Mouse (Mus musculus): Measurements from ENCODE around the gene Dupd1. TPM values are rescaled to one million over a fixed set of nuclear protein-coding genes. Genes with fewer than 3 reads are reported as not detected.

Dupd1 gene
- polyA plus RNA-seq, 1 experiment from 2014 or later = not detected

DNA sequence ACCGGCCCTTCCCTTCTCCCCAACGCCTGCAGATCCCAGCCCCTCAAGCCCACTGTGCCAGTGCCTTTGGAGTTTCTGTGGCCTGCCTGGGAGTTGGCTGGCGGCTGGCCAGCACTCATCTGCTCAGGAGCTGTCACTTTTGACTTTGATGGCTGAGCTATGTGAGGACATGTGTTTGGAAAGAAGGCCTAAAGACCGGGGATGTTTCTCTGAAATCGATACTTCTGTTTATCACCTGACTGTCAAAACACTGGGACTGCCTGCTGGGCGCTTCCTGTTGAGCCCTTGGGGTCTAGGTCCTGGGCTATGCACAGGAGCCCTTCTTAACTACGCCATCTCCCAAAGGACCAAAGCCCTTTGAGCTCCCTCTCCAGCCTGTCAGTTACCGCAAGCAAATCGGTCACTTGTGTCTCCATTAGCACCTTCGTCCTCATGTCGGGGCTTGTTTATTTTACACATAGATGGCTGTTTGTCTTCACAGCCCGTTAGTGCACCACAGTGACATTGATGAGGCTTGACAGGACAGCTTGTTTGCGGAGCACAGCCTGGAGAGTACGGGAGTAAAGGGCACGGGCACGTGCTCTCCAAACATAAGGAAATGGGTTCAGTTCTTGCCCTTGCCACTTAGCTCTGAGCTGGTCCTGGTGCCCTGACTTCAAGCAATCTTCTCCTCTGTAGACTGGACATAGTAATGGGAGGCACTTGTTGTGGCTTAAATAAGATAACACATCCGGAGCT, 5.4 kb upstream of the Dupd1 start:
- H3K9me3 ChIP-seq = peaks cover 6% of the 10 kb centered on the region; the same call in 1 of the 2 replicates
- 0 out of 2 replicates have a peak, but pooled peaks cover 4% of the 10 kb centered on the region for H3K36me3 ChIP-seq (replicated peaks)
- peak; percentile 68 for DNase-seq (ENCODE audit: low spot score)
- H3K4me3 ChIP-seq = no peak overlapping the region
- H3K27me3 ChIP-seq (replicated peaks; ENCODE audit: low read depth, poor library complexity, severe bottlenecking) = peaks cover 11% of the 10 kb centered on the region
- peaks cover 52% of the 10 kb centered on the region for H3K4me1 ChIP-seq
- whole genome bisulfite sequencing = 28% methylated on average over 17 of the region's 17 CpGs
- H3K27ac ChIP-seq (replicated peaks) = peak overlapping the region; percentile 49

DNA sequence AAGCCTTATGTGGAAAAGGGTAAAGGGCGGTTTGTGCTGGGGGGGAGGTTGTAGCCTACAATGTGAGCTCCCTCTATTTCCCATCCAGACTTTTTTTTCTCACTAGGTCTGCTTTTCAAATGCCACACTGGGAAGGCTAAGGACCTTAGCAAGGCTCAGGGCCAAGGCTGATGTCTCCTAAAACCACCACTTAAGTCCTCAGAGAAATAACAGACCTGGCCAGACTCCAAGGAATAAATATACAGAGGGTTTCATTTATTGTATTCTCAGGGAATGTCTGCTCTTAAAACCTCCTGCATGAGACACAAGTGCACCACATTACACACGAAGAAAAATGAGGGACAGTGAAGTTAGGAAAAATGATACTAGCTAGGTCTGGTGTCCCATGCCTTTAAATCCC, 3.1 kb downstream of the Dupd1 start:
- 81% methylated on average over 2 of the region's 2 CpGs for WGBS
- H3K36me3 ChIP-seq (replicated peaks) = no peaks in the 10 kb centered on the region

DNA sequence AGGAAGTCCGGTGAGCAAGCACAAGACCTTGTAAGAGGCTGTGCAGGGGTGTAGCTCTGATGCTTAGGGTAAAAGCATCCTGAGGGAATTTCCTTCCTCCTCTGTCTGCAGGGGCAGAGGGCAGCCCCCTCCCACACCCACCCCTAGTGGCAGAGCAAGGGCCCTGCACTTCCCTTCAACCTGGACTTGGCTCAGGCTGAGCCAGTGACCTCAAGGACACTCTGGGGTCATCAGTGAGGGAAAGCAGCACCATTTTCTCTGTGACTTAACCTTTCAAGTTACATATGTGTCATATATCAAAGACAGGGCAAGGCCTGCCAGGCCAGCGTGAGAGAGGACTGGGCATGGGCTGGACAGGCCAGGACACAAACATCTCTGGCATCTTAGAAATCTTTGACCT, 4.8 kb downstream of the Dupd1 start:
- Histone ChIP-seq H3K9me3 (no peaks in the 10 kb centered on the region), H3K4me3 (no peak overlapping the region), H3K27me3 (replicated peaks; ENCODE audit: low read depth, poor library complexity, severe bottlenecking) (no peaks in the 10 kb centered on the region), H3K4me1 (peaks cover 30% of the 10 kb centered on the region), H3K36me3 (replicated peaks) (no peaks in the 10 kb centered on the region), H3K27ac (replicated peaks) (peak overlapping the region; percentile 65)
- WGBS = 49% methylated on average over 2 of the region's 2 CpGs
- peak; percentile 40 for DNase-seq (ENCODE audit: low spot score)

More for the DNA sequence above, 3.1 kb downstream of the Dupd1 start:
- Histone ChIP-seq H3K27ac (replicated peaks) (no peak overlapping the region), H3K4me3 (no peak overlapping the region), H3K4me1 (peaks cover 35% of the 10 kb centered on the region), H3K27me3 (replicated peaks; ENCODE audit: low read depth, poor library complexity, severe bottlenecking) (no peaks in the 10 kb centered on the region), H3K9me3 (no peaks in the 10 kb centered on the region)
- DNase-seq (ENCODE audit: low spot score) = no peak

DNA sequence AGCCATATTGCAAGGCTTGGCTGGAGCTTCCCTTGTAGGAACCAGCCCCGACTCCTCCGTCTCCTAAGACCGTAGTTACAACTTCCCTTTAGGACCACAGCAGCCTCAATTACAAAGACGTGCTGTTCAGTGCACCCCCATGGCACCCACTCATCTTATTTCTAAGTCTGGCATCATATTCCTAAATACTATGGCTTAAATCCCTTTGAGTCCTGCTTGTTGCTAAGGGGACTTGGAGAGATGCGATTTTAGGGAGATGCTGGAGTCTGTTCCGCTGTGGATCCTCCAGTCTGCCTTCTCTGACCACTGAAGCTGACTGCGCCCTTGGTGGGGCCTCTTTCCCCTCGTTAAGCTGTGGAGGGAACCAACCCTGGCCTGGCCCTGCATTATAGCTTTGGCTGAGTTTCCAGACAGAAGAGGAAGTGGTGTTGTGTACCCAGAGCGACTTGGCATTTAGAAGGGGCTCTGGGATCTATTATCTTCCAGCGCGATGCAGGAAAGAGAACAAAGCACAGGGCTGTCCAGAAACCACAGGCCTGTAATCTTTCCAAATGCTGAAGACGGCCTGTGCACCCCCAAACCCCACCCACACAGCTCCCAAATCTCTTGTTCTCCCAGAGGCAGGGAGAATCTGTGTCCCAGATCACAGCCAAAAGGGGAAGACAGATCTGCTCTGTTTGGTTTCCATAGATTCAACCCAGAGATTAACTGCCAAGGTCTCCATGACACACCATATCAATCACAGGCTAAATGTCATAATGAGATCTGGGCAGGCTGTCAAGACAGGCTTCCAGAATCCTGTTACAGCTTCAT, 7.4 kb downstream of the Dupd1 start:
- Histone ChIP-seq H3K36me3 (replicated peaks) (no peaks in the 10 kb centered on the region), H3K27ac (replicated peaks) (peak overlapping the region; percentile 83), H3K4me3 (no peak overlapping the region), H3K4me1 (peaks cover 29% of the 10 kb centered on the region), H3K9me3 (no peaks in the 10 kb centered on the region), H3K27me3 (replicated peaks; ENCODE audit: low read depth, poor library complexity, severe bottlenecking) (no peaks in the 10 kb centered on the region)
- 52% methylated on average over 12 of the region's 12 CpGs for WGBS
- peak; percentile 49 for DNase-seq (ENCODE audit: low spot score)

DNA sequence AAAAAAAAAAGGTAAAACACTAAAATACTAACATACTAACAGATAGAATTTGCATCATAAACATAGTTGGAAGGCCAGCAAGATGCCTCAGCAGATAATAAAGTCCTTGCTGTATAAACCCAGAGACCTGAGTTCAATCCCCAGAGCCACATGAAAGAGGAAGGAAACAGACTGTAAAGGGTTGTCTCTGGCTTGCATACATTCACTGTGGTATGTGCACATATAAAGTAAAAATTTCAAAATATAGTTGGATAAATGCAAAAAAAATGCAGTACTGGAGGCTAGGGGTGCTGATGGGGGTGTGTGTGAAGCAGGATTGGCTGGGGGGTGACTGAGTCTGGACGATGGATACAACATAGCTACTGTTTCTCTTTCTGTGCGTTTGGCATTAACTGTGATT, 8.9 kb downstream of the Dupd1 start:
- no peaks in the 10 kb centered on the region for H3K9me3 ChIP-seq
- no peaks in the 10 kb centered on the region for H3K36me3 ChIP-seq (replicated peaks)
- H3K4me1 ChIP-seq = peaks cover 26% of the 10 kb centered on the region
- H3K27me3 ChIP-seq (replicated peaks; ENCODE audit: low read depth, poor library complexity, severe bottlenecking) = no peaks in the 10 kb centered on the region
- no peak overlapping the region for H3K27ac ChIP-seq (replicated peaks)
- DNase-seq (ENCODE audit: low spot score) = no peak
- H3K4me3 ChIP-seq = no peak overlapping the region
- WGBS = 90% methylated on average over 2 of the region's 2 CpGs

DNA sequence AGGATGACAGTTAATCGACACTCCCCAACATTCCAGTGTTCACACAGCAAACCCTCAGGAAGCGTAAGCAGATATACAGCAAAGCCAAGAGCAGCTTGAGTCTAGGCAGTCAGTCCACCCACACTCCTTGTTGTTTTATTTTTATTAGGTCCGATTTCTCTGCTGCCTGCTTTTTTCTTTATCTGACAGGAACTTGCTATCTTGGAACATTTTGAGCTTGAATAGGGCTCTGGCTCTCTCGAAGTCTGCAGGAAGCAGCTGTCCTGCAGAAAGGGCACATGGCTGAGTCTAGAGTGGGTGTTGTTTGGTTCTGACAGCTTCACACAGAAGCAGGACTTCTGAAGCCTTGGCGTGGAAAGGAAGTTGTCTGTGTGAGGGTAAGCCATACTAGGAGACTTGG, 11.1 kb downstream of the Dupd1 start:
- no peak for DNase-seq (ENCODE audit: low spot score)

DNA sequence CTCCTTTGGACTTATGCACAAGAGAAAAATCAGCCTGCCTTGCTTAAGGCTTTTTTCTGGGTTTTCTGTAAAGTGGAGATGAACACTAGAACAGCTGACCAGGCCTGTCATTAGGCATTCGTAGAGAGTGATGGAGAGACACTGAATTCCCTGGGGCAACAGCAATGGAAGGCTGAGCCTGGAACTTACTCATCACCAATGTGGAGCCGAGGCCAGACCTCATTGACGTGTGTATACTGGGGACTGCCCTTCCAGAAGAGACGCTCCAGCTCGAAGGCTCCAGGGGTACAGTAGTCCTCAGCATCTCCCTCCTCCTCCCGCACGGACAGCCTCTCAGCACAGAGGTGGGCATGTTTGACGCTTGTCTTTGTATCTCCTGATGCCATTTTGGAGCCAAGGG, 11.7 kb downstream of the Dupd1 start:
- Histone ChIP-seq H3K27me3 (replicated peaks; ENCODE audit: low read depth, poor library complexity, severe bottlenecking) (no peaks in the 10 kb centered on the region), H3K9me3 (no peaks in the 10 kb centered on the region), H3K27ac (replicated peaks) (no peak overlapping the region), H3K4me1 (peaks cover 16% of the 10 kb centered on the region), H3K36me3 (replicated peaks) (no peaks in the 10 kb centered on the region), H3K4me3 (no peak overlapping the region)
- DNase-seq (ENCODE audit: low spot score) = no peak
- WGBS = 93% methylated on average over 8 of the region's 8 CpGs

More for the DNA sequence above, 11.1 kb downstream of the Dupd1 start:
- 79% methylated on average over 5 of the region's 5 CpGs for WGBS
- Histone ChIP-seq H3K27ac (replicated peaks) (peak overlapping the region; percentile 19; the same call in 1 of the 2 replicates), H3K4me1 (peaks cover 16% of the 10 kb centered on the region), H3K27me3 (replicated peaks; ENCODE audit: low read depth, poor library complexity, severe bottlenecking) (no peaks in the 10 kb centered on the region), H3K4me3 (no peak overlapping the region), H3K36me3 (replicated peaks) (no peaks in the 10 kb centered on the region), H3K9me3 (no peaks in the 10 kb centered on the region)

DNA sequence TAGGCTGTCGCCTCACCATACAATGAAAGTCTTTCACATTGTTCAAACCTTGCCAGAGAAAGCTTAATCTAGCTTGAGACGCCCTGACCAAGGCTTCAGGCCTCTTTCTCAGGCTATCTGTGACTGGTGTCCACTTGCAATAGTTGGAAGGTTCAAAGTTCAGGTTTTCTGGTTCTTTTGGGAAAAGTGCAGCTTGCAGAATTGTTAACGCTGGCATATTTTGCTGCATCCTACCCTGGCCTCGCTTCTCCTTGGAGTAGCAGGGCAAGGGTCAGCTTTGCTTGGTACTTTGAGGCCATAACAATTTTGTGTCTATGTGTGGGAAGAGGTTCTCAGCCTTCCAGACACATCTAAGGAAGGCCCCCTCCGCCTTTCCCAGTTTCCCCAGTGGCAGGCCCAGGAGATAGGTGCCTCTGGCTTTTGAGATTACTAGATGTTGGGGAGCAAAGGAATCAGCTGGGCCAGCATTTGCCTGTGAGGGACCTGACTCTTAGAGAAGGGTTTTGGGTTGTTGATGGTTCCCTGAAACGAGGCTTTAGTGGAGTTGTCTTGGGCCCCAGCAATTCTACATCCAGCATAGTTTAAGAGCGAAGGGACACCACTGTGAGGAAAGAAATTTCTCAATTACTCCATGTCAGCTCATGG, 18.1 kb downstream of the Dupd1 start:
- Histone ChIP-seq H3K4me3 (no peak overlapping the region), H3K27ac (replicated peaks) (no peak overlapping the region), H3K27me3 (replicated peaks; ENCODE audit: low read depth, poor library complexity, severe bottlenecking) (no peaks in the 10 kb centered on the region), H3K4me1 (no peaks in the 10 kb centered on the region), H3K9me3 (peaks cover 4% of the 10 kb centered on the region), H3K36me3 (replicated peaks) (no peaks in the 10 kb centered on the region)
- DNase-seq (ENCODE audit: low spot score) = no peak
- 79% methylated on average over 7 of the region's 7 CpGs for WGBS

DNA sequence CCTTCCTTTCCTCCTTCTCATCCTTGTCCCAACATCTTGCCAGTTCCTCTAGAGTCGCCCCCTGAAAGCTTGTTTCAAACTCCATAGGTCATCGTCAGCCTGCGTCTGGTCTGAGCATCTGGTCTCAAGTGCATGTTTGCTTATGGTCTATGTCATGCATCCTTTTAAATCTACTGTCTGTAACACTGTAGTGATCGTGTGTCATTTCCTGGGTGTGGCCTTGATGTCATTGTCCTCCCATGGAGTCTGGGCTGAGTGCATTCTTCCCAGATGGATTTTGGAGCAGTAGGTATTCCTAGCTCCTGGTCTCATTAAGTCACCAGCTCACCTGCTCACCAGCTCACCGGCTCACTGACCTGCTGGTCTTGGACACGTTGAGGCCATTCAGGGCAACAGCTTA, 19.4 kb downstream of the Dupd1 start:
- Histone ChIP-seq H3K9me3 (peaks cover 4% of the 10 kb centered on the region), H3K27me3 (replicated peaks; ENCODE audit: low read depth, poor library complexity, severe bottlenecking) (no peaks in the 10 kb centered on the region), H3K4me3 (no peak overlapping the region), H3K36me3 (replicated peaks) (no peaks in the 10 kb centered on the region), H3K27ac (replicated peaks) (no peak overlapping the region), H3K4me1 (no peaks in the 10 kb centered on the region)
- WGBS = 82% methylated on average over 6 of the region's 6 CpGs
- no peak for DNase-seq (ENCODE audit: low spot score)

DNA sequence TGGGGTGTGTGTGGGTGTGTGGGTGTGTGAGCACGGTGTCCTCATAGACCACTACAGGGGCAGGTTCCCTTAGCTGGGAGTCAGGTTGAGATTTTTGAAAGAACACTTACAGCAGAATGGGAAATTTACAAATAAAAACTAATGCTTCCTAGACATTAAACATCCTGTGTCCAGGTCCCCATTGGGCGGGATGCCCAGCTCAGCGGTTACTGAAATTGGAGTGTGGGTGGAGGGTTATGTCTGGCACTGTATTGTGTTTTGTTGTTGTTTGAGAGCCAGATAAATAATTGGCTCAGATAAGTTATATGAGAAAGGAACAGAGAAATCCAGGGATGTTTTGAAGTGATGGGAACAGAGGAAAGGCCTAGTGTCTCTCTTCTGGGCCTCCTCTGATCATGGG, 23.3 kb downstream of the Dupd1 start:
- H3K9me3 ChIP-seq = peaks cover 4% of the 10 kb centered on the region
- H3K27me3 ChIP-seq (replicated peaks; ENCODE audit: low read depth, poor library complexity, severe bottlenecking) = peaks cover 21% of the 10 kb centered on the region
- WGBS = 85% methylated on average over 3 of the region's 3 CpGs
- H3K36me3 ChIP-seq (replicated peaks) = no peaks in the 10 kb centered on the region
- H3K4me3 ChIP-seq = no peak overlapping the region
- no peak overlapping the region for H3K27ac ChIP-seq (replicated peaks)
- peaks cover 11% of the 10 kb centered on the region for H3K4me1 ChIP-seq
- DNase-seq (ENCODE audit: low spot score) = no peak

DNA sequence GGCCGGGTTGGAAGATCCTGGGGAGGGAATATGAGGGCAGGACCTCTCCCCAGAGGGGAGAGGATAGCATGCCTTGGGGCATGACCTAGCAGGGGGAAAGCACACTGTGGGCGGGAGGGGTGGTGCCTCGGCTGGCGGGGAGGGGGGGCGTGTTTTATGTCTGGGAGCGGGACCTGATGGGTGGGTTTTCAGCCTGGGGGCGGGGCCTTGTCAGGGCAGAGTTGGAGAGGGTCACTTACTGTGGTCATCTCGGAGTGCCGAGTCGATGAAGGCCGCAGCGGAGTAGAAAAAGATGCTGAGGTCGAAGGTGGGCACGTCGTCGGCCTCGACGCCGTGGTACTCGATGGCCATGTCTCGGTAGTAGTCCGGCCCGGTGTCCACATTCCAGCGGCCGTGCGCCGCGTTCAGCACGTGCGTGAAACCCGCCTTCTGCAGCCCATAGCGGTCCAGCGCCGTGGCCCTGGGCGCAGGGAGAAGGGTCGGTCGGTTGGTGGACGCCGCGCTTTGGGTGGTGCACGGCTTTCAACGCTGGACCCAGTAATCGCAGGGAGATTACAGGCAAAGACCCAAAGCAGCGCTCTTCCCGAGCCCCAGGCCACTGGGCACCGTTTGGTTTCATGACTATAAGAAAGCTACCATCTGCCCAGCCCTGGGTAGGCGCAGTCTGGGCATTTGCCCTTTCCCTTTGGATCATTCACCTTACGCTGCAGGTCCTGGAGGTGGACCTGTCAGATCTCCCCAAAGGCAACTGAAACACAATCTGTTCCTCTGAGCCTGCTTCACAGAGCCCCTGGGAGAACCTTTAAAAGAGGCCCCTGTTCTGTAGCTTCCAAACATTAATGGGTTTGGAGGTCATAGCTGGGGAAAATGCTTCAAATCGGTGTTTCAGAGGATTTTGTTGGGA, 27.7 kb downstream of the Dupd1 start:
- Histone ChIP-seq H3K27ac (replicated peaks) (peak overlapping the region; percentile 77), H3K4me3 (peak overlapping the region; percentile 55), H3K27me3 (replicated peaks; ENCODE audit: low read depth, poor library complexity, severe bottlenecking) (peaks cover 27% of the 10 kb centered on the region), H3K4me1 (peaks cover 49% of the 10 kb centered on the region), H3K36me3 (replicated peaks) (no peaks in the 10 kb centered on the region), H3K9me3 (no peaks in the 10 kb centered on the region)
- peak; percentile 82 for DNase-seq (ENCODE audit: low spot score)
- WGBS = 8% methylated on average over 49 of the region's 49 CpGs
